Mouse (Mus musculus): ENCODE measurements around the gene Ppp1r1b.

- TF ChIP-seq HCFC1 (IDR thresholded peaks at IDR 0.05; ENCODE audit: low read depth, low read length): no peak
- TF ChIP-seq CTCF (conservative IDR thresholded peaks at IDR 0.05 in 1 of 2, IDR thresholded peaks at IDR 0.05 in 1 of 2; ENCODE audit: low read depth in 2 of 2, low read length in 2 of 2): no peak
- no peak for TF ChIP-seq ZNF384 (IDR thresholded peaks at IDR 0.05; ENCODE audit: low read depth, low read length)
- no peak for TF ChIP-seq POLR2A (IDR thresholded peaks at IDR 0.05; ENCODE audit: low read depth, low read length)
- TF ChIP-seq MAX (IDR thresholded peaks at IDR 0.05; ENCODE audit: low read length): no peak
- no peak for TF ChIP-seq CHD1 (IDR thresholded peaks at IDR 0.05; ENCODE audit: low read depth, low read length)
- no peak for TF ChIP-seq MXI1 (IDR thresholded peaks at IDR 0.05; ENCODE audit: low read depth, low read length)
- no peak for TF ChIP-seq SMC3 (IDR thresholded peaks at IDR 0.05; ENCODE audit: low read depth, low read length)
- TF ChIP-seq TBP (conservative IDR thresholded peaks at IDR 0.05; ENCODE audit: low read depth, low read length): no peak
- no peak for TF ChIP-seq EP300 (IDR thresholded peaks at IDR 0.05; ENCODE audit: low read length)
- no peak for TF ChIP-seq USF1 (IDR thresholded peaks at IDR 0.05; ENCODE audit: low read depth, low read length)
Measured at GRCm38 (mm10) chr11:98381651-98382050, 33.4 kb downstream of the Ppp1r1b start.

Measured in CH12.LX (cell line).